Mouse (Mus musculus): ENCODE measurements at regions not wholly inside any gene's neighbourhood (a gene's known extent, or its start where the extent isn't known, plus 50 kb on each side); places are given as distances from the start of the nearest gene placed in this dataset.
A peak's percentile ranks its signal among the peaks of the same experiment; 100 is the strongest.

DNA sequence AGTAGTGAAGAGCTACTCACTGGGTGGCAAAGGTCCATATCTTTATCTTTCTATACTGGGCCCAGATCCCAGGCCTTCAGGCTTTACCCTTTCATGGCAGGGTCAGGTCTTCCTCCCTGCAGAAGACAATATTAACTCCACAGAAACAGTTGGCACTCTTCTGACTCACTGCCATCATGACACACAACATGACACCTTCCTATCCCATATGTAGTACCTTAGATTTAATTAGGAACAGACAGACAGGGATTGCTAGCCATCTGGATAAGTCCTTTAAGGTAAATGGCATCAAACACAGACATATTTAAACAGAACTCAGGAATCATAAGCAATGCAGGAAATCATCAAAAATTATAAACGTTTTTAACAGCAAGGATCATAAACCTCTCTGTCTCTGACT is 815.0 kb upstream of the Gm597 start:
- no peak overlapping the region for H3K27ac ChIP-seq
- no peak overlapping the region for H3K4me3 ChIP-seq
- DNase-seq (ENCODE audit: low spot score in 2 of 2), result no peak

GRCm38 (mm10) chr1:29587810-29588209 is 807.8 kb upstream of the Gm597 start:
- DNase-seq (ENCODE audit: low spot score in 2 of 2), result peak; percentile 43 to 59
- Histone ChIP-seq H3K4me3 (no peak overlapping the region), H3K27ac (no peak overlapping the region)
- TF ChIP-seq CTCF (conservative IDR thresholded peaks at IDR 0.05), result no peak

More for the DNA sequence above, 815.0 kb upstream of the Gm597 start:
- no peak for TF ChIP-seq CTCF (conservative IDR thresholded peaks at IDR 0.05)

Data from layer of hippocampus, adult 2 months (tissue).